Mouse (Mus musculus): ENCODE data around the gene Mdfic.

Mdfic gene

GRCm38 (mm10) chr6:15739132-15739531, 18.7 kb downstream of the Mdfic start:
- DNase-seq (ENCODE audit: low read depth, low spot score): peak; percentile 48

GRCm38 (mm10) chr6:15742591-15743149, 22.2 kb downstream of the Mdfic start:
- no peak for DNase-seq (ENCODE audit: low read depth, low spot score)

GRCm38 (mm10) chr6:15743291-15743792, 22.9 kb downstream of the Mdfic start:
- DNase-seq (ENCODE audit: low read depth, low spot score): no peak

GRCm38 (mm10) chr6:15743793-15744192, 23.3 kb downstream of the Mdfic start:
- DNase-seq (ENCODE audit: low read depth, low spot score): no peak

GRCm38 (mm10) chr6:15745313-15745712, 24.9 kb downstream of the Mdfic start:
- no peak for DNase-seq (ENCODE audit: low read depth, low spot score)

GRCm38 (mm10) chr6:15745891-15746290, 25.4 kb downstream of the Mdfic start:
- DNase-seq (ENCODE audit: low read depth, low spot score): peak; percentile 20

GRCm38 (mm10) chr6:15747396-15748155, 27.1 kb downstream of the Mdfic start:
- peak; percentile 59 for DNase-seq (ENCODE audit: low read depth, low spot score)

- peak; percentile 45 for DNase-seq (ENCODE audit: low read depth, low spot score)
Measured at GRCm38 (mm10) chr6:15748236-15748635, 27.8 kb downstream of the Mdfic start.

- peak; percentile 26 for DNase-seq (ENCODE audit: low read depth, low spot score)
Measured at GRCm38 (mm10) chr6:15748943-15749342, 28.5 kb downstream of the Mdfic start.

- no peak for DNase-seq (ENCODE audit: low read depth, low spot score)
Measured at GRCm38 (mm10) chr6:15750101-15750500, 29.6 kb downstream of the Mdfic start.

- DNase-seq (ENCODE audit: low read depth, low spot score): no peak
Measured at GRCm38 (mm10) chr6:15751375-15751774, 30.9 kb downstream of the Mdfic start.

GRCm38 (mm10) chr6:15752160-15752559, 31.7 kb downstream of the Mdfic start:
- no peak for DNase-seq (ENCODE audit: low read depth, low spot score)

GRCm38 (mm10) chr6:15753208-15753607, 32.7 kb downstream of the Mdfic start:
- DNase-seq (ENCODE audit: low read depth, low spot score): no peak

GRCm38 (mm10) chr6:15758394-15758793, 37.9 kb downstream of the Mdfic start:
- DNase-seq (ENCODE audit: low read depth, low spot score): peak; percentile 38

GRCm38 (mm10) chr6:15760750-15761149, 40.3 kb downstream of the Mdfic start:
- DNase-seq (ENCODE audit: low read depth, low spot score): no peak

- DNase-seq (ENCODE audit: low read depth, low spot score): no peak
Measured at GRCm38 (mm10) chr6:15764039-15764438, 43.6 kb downstream of the Mdfic start.

- no peak for DNase-seq (ENCODE audit: low read depth, low spot score)
Measured at GRCm38 (mm10) chr6:15767460-15767859, 47.0 kb downstream of the Mdfic start.

GRCm38 (mm10) chr6:15770128-15770527, 49.7 kb downstream of the Mdfic start:
- DNase-seq (ENCODE audit: low read depth, low spot score): no peak

GRCm38 (mm10) chr6:15777070-15777469, 56.6 kb downstream of the Mdfic start:
- no peak for DNase-seq (ENCODE audit: low read depth, low spot score)

GRCm38 (mm10) chr6:15780127-15780526, 59.7 kb downstream of the Mdfic start:
- peak; percentile 54 for DNase-seq (ENCODE audit: low read depth, low spot score)

GRCm38 (mm10) chr6:15780688-15781087, 60.2 kb downstream of the Mdfic start:
- no peak for DNase-seq (ENCODE audit: low read depth, low spot score)

GRCm38 (mm10) chr6:15789523-15790500, 69.4 kb downstream of the Mdfic start:
- peak; percentile 92 for DNase-seq (ENCODE audit: low read depth, low spot score)

Data from CD4-positive, CD25-positive, alpha-beta regulatory T cell, adult 2 months (primary cell).